Mouse (Mus musculus) frontal cortex, adult 2 months (tissue): Measurements from ENCODE around the gene Gm11127. TPM values are rescaled to one million over a fixed set of nuclear protein-coding genes. Genes with fewer than 3 reads are reported as not detected.

Experiments
- polyA plus RNA-seq: library from polyadenylated mRNA; depleted of rRNA; stranded (reverse); fragments of >200 nt; gene quantifications from 2 replicates; pipeline ENCODE4 v1.2.3, GENCODE M21; 2012; rRNA removed

Gm11127 gene
- polyA plus RNA-seq, 1 experiment = 0.18 TPM

Other genes starting within 250 kb of the Gm11127 start
- 11.2 and 14.5 TPM in 2 replicates for gene Ier3, start 236.7 kb downstream of the Gm11127 start, polyA plus RNA-seq
- 178 and 209 TPM in 2 replicates for gene Flot1, start 235.1 kb downstream of the Gm11127 start, polyA plus RNA-seq
- gene Tubb5, start 220.1 kb downstream of the Gm11127 start, polyA plus RNA-seq = 447 and 519 TPM in 2 replicates
- 9.9 and 11.0 TPM in 2 replicates for gene Mdc1, start 216.9 kb downstream of the Gm11127 start, polyA plus RNA-seq
- gene Nrm, start 197.1 kb downstream of the Gm11127 start, polyA plus RNA-seq = 8.8 and 9.0 TPM in 2 replicates
- 12.6 and 13.0 TPM in 2 replicates for gene Ppp1r18, start 192.8 kb downstream of the Gm11127 start, polyA plus RNA-seq
- 42.6 and 50.6 TPM in 2 replicates for gene Dhx16, start 178.6 kb downstream of the Gm11127 start, polyA plus RNA-seq
- gene 2310061I04Rik, start 160.9 kb downstream of the Gm11127 start, polyA plus RNA-seq = 107 and 119 TPM in 2 replicates
- 103 and 109 TPM in 2 replicates for gene Atat1, start 148.3 kb downstream of the Gm11127 start, polyA plus RNA-seq
- gene Mrps18b, start 142.0 kb downstream of the Gm11127 start, polyA plus RNA-seq = 54.6 and 55.9 TPM in 2 replicates
- 39.2 and 39.3 TPM in 2 replicates for gene Ppp1r10, start 141.9 kb downstream of the Gm11127 start, polyA plus RNA-seq
- 96.8 and 101 TPM in 2 replicates for gene Abcf1, start 88.6 kb downstream of the Gm11127 start, polyA plus RNA-seq
- gene Gnl1, start 78.5 kb downstream of the Gm11127 start, polyA plus RNA-seq = 132 and 136 TPM in 2 replicates
- 53.1 and 53.2 TPM in 2 replicates for gene Prr3, start 78.1 kb downstream of the Gm11127 start, polyA plus RNA-seq
- gene H2-T24, start 37.8 kb downstream of the Gm11127 start, polyA plus RNA-seq = 2.0 TPM in 2 replicates
- 19.8 and 22.8 TPM in 2 replicates for gene H2-T23, start 25.5 kb downstream of the Gm11127 start, polyA plus RNA-seq
- gene H2-T22, start 15.6 kb downstream of the Gm11127 start, polyA plus RNA-seq = 21.6 and 23.0 TPM in 2 replicates
- gene Gm6034, start 15.4 kb downstream of the Gm11127 start, polyA plus RNA-seq = not detected in 2 replicates
- gene Gm19684, start 63.3 kb upstream of the Gm11127 start, polyA plus RNA-seq = 0.06 TPM in 1 of 2 replicates, not detected in the other
- not detected in 2 replicates for gene Gm7030, start 71.1 kb upstream of the Gm11127 start, polyA plus RNA-seq
- gene Gm8909, start 110.2 kb upstream of the Gm11127 start, polyA plus RNA-seq = not detected in 2 replicates
- gene H2-T3, start 131.9 kb upstream of the Gm11127 start, polyA plus RNA-seq = not detected in 2 replicates
- gene Rpp21, start 199.7 kb upstream of the Gm11127 start, polyA plus RNA-seq = 60.3 and 67.4 TPM in 2 replicates
- gene Trim39, start 213.9 kb upstream of the Gm11127 start, polyA plus RNA-seq = 34.0 and 39.7 TPM in 2 replicates
- not detected in 2 replicates for gene H2-M10.2, start 228.1 kb upstream of the Gm11127 start, polyA plus RNA-seq